Mouse (Mus musculus): Measurements from ENCODE around the gene Ccr6. TPM values are rescaled to one million over a fixed set of nuclear protein-coding genes. Genes with fewer than 3 reads are reported as not detected.

Gene Ccr6
- polyA plus RNA-seq, 1 experiment from 2014 or later, result 0.10 TPM

- Histone ChIP-seq H3K27me3 (no peaks in the 10 kb centered on the region), H3K4me2 (no peak overlapping the region), H3K9ac (no peak overlapping the region), H3K36me3 (no peaks in the 10 kb centered on the region), H3K4me1 (replicated peaks) (no peaks in the 10 kb centered on the region), H3K27ac (no peak overlapping the region), H3K4me3 (replicated peaks) (no peak overlapping the region), H3K9me3 (replicated peaks) (no peaks in the 10 kb centered on the region)
- ATAC-seq (ENCODE audit: low read depth), result no peak
- WGBS (ENCODE audit: insufficient replicate concordance), result 53% methylated on average over 4 of the region's 4 CpGs
- no peak for DNase-seq
These were observed 1.3 kb upstream of the Ccr6 start for GRCm38 (mm10) chr17:8234537-8234936.

- Histone ChIP-seq H3K9me3 (replicated peaks) (no peaks in the 10 kb centered on the region), H3K4me3 (replicated peaks) (no peak overlapping the region), H3K4me1 (replicated peaks) (no peaks in the 10 kb centered on the region), H3K27ac (no peak overlapping the region), H3K27me3 (no peaks in the 10 kb centered on the region), H3K4me2 (no peak overlapping the region), H3K36me3 (no peaks in the 10 kb centered on the region), H3K9ac (no peak overlapping the region)
- 48% methylated on average over 15 of the region's 15 CpGs for WGBS (ENCODE audit: insufficient replicate concordance)
- DNase-seq (no peak), ATAC-seq (ENCODE audit: low read depth) (no peak)
These were observed 2.3 kb downstream of the Ccr6 start for GRCm38 (mm10) chr17:8238012-8238710.

DNA sequence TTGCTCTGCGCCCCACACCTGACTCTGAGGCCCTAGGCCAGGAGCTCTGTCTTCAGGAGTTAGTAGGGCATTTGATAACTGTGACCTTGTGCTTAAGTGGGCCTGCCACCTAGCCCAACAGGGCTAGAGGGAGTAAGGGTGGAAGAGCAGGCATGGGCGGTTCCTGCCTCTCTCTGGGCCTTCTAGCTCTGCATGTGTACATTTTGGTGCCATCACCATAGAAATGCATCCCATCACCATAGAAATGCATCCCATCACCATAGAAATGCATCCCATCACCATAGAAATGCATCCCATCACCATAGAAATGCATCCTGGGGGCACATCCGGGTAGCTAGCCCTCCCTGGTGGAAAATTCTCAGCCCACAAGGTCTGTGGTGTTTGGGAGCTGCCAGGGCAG, 3.7 kb downstream of the Ccr6 start:
- Histone ChIP-seq H3K9ac (no peak overlapping the region), H3K4me2 (no peak overlapping the region), H3K27ac (no peak overlapping the region), H3K4me1 (replicated peaks) (no peaks in the 10 kb centered on the region), H3K27me3 (0 out of 2 replicates have a peak, but pooled peaks cover 8% of the 10 kb centered on the region), H3K36me3 (no peaks in the 10 kb centered on the region), H3K9me3 (replicated peaks) (no peaks in the 10 kb centered on the region), H3K4me3 (replicated peaks) (no peak overlapping the region)
- ATAC-seq (ENCODE audit: low read depth) (no peak), DNase-seq (no peak)
- 50% methylated on average over 3 of the region's 3 CpGs for WGBS (ENCODE audit: insufficient replicate concordance)

GRCm38 (mm10) chr17:8240517-8240916, 4.7 kb downstream of the Ccr6 start:
- DNase-seq (no peak), ATAC-seq (ENCODE audit: low read depth) (no peak)
- H3K9me3 ChIP-seq (replicated peaks), result no peaks in the 10 kb centered on the region
- H3K4me2 ChIP-seq, result no peak overlapping the region
- WGBS (ENCODE audit: insufficient replicate concordance), result 40% methylated on average over 4 of the region's 4 CpGs
- H3K4me1 ChIP-seq (replicated peaks), result no peaks in the 10 kb centered on the region
- no peak overlapping the region for H3K9ac ChIP-seq
- no peaks in the 10 kb centered on the region for H3K36me3 ChIP-seq
- H3K27me3 ChIP-seq, result 0 out of 2 replicates have a peak, but pooled peaks cover 8% of the 10 kb centered on the region
- no peak overlapping the region for H3K27ac ChIP-seq
- no peak overlapping the region for H3K4me3 ChIP-seq (replicated peaks)

- Histone ChIP-seq H3K9ac (no peak overlapping the region), H3K27ac (no peak overlapping the region), H3K9me3 (replicated peaks) (no peaks in the 10 kb centered on the region), H3K4me3 (replicated peaks) (no peak overlapping the region), H3K4me2 (no peak overlapping the region), H3K4me1 (replicated peaks) (no peaks in the 10 kb centered on the region), H3K27me3 (0 out of 2 replicates have a peak, but pooled peaks cover 8% of the 10 kb centered on the region), H3K36me3 (no peaks in the 10 kb centered on the region)
- WGBS (ENCODE audit: insufficient replicate concordance), result 71% methylated on average over 12 of the region's 12 CpGs
- ATAC-seq (ENCODE audit: low read depth), result no peak
- DNase-seq, result no peak
These were observed 5.8 kb downstream of the Ccr6 start for GRCm38 (mm10) chr17:8241645-8242044.

DNA sequence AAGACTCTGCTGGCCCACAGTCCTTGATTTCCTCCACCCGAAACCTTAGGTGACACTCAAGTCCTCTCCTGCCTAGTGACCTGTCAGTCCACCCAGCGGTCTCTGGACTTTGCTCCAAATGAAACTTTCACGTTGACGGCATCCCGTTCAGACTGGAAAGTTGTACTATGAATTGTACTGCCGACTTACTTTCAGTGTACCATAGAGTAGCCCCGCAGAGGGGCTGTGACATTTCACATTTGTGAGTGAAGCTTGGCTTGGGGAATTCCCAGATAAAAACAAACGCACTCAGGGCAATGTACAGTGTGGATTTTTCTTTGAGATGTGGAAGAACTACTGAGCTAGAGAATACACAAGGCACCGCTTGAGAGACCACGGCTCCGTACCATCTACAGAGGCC, 6.3 kb downstream of the Ccr6 start:
- no peak for DNase-seq
- Histone ChIP-seq H3K36me3 (no peaks in the 10 kb centered on the region), H3K4me1 (replicated peaks) (no peaks in the 10 kb centered on the region), H3K4me3 (replicated peaks) (no peak overlapping the region), H3K9me3 (replicated peaks) (no peaks in the 10 kb centered on the region), H3K9ac (no peak overlapping the region), H3K27ac (no peak overlapping the region), H3K27me3 (0 out of 2 replicates have a peak, but pooled peaks cover 8% of the 10 kb centered on the region), H3K4me2 (no peak overlapping the region)
- WGBS (ENCODE audit: insufficient replicate concordance), result 72% methylated on average over 11 of the region's 11 CpGs
- ATAC-seq (ENCODE audit: low read depth), result no peak

DNA sequence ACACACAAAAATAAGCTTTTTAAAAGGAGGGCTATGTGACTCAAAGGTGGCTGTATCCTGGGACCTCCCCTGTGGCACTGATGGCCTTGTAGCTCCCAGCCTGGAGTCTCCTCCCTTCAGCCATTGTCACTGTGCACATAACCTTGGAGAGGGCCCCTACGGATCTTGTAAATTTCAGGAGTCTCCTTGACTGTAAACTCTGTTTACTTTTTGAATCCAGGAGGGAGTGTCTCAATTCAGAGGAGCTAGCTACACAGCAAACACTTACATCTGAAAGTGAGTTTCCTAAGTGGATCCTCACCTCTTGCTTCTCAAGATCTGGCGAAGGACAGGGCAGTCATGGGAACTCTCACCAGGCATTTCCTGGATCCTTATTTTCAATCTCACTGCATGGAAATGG, 8.3 kb downstream of the Ccr6 start:
- DNase-seq (no peak), ATAC-seq (ENCODE audit: low read depth) (no peak)
- no peak overlapping the region for H3K4me2 ChIP-seq

GRCm38 (mm10) chr17:8246102-8246754, 10.4 kb downstream of the Ccr6 start:
- DNase-seq, result no peak
- Histone ChIP-seq H3K27ac (no peak overlapping the region), H3K4me1 (replicated peaks) (no peaks in the 10 kb centered on the region), H3K9ac (no peak overlapping the region), H3K4me2 (no peak overlapping the region), H3K4me3 (replicated peaks) (no peak overlapping the region), H3K36me3 (no peaks in the 10 kb centered on the region), H3K9me3 (replicated peaks) (no peaks in the 10 kb centered on the region), H3K27me3 (peaks cover 14% of the 10 kb centered on the region; the same call in 1 of the 2 replicates)
- 67% methylated on average over 4 of the region's 4 CpGs for WGBS (ENCODE audit: insufficient replicate concordance)
- ATAC-seq (ENCODE audit: low read depth), result no peak

More for the DNA sequence above, 8.3 kb downstream of the Ccr6 start:
- H3K27me3 ChIP-seq, result peaks cover 9% of the 10 kb centered on the region; the same call in 1 of the 2 replicates
- H3K4me1 ChIP-seq (replicated peaks), result no peaks in the 10 kb centered on the region
- no peaks in the 10 kb centered on the region for H3K36me3 ChIP-seq
- H3K9me3 ChIP-seq (replicated peaks), result no peaks in the 10 kb centered on the region
- H3K27ac ChIP-seq, result no peak overlapping the region
- 65% methylated on average over 2 of the region's 2 CpGs for whole genome bisulfite sequencing (ENCODE audit: insufficient replicate concordance)
- no peak overlapping the region for H3K9ac ChIP-seq
- no peak overlapping the region for H3K4me3 ChIP-seq (replicated peaks)

- no peak overlapping the region for H3K4me2 ChIP-seq
- no peaks in the 10 kb centered on the region for H3K9me3 ChIP-seq (replicated peaks)
- H3K36me3 ChIP-seq, result no peaks in the 10 kb centered on the region
- DNase-seq (no peak), ATAC-seq (ENCODE audit: low read depth) (no peak)
- 65% methylated on average over 7 of the region's 7 CpGs for WGBS (ENCODE audit: insufficient replicate concordance)
- no peak overlapping the region for H3K9ac ChIP-seq
- H3K4me1 ChIP-seq (replicated peaks), result no peaks in the 10 kb centered on the region
- no peak overlapping the region for H3K4me3 ChIP-seq (replicated peaks)
- H3K27ac ChIP-seq, result no peak overlapping the region
- peaks cover 6% of the 10 kb centered on the region for H3K27me3 ChIP-seq
These were observed 15.9 kb downstream of the Ccr6 start for GRCm38 (mm10) chr17:8251704-8252103.

DNA sequence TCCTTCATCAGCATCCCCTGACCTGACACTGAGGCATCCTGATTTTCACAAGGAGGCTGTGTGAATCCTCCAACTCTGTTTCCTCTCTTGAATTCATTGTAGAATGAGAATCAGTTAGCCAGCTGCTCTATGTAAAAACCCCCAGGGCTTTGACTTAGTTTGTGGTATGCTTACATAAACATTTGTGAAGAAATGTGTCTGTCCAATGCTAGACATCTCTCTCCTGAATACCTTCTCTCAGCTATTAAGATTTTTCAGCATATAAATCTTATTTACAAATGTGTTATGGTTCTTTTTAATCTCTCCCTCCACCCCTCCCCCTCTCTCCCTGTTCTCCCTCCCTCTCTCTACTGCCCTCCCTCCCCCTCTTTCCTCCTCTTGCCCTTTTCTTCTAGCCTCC, 18.4 kb downstream of the Ccr6 start:
- ATAC-seq (ENCODE audit: low read depth), result no peak
- no peaks in the 10 kb centered on the region for H3K9me3 ChIP-seq (replicated peaks)

GRCm38 (mm10) chr17:8254914-8255313, 19.1 kb downstream of the Ccr6 start:
- no peaks in the 10 kb centered on the region for H3K4me1 ChIP-seq (replicated peaks)
- no peak overlapping the region for H3K4me2 ChIP-seq
- H3K9me3 ChIP-seq (replicated peaks), result no peaks in the 10 kb centered on the region
- ATAC-seq (ENCODE audit: low read depth) (no peak), DNase-seq (no peak)
- H3K4me3 ChIP-seq (replicated peaks), result no peak overlapping the region
- H3K27ac ChIP-seq, result no peak overlapping the region
- WGBS (ENCODE audit: insufficient replicate concordance), result 41% methylated on average over 3 of the region's 3 CpGs
- no peaks in the 10 kb centered on the region for H3K36me3 ChIP-seq
- no peak overlapping the region for H3K9ac ChIP-seq
- H3K27me3 ChIP-seq, result no peaks in the 10 kb centered on the region; the same call in 1 of the 2 replicates

More for the DNA sequence above, 18.4 kb downstream of the Ccr6 start:
- Histone ChIP-seq H3K4me3 (replicated peaks) (no peak overlapping the region), H3K27me3 (peaks cover 4% of the 10 kb centered on the region), H3K9ac (no peak overlapping the region), H3K36me3 (no peaks in the 10 kb centered on the region), H3K27ac (no peak overlapping the region), H3K4me2 (no peak overlapping the region), H3K4me1 (replicated peaks) (no peaks in the 10 kb centered on the region)
- no peak for DNase-seq

DNA sequence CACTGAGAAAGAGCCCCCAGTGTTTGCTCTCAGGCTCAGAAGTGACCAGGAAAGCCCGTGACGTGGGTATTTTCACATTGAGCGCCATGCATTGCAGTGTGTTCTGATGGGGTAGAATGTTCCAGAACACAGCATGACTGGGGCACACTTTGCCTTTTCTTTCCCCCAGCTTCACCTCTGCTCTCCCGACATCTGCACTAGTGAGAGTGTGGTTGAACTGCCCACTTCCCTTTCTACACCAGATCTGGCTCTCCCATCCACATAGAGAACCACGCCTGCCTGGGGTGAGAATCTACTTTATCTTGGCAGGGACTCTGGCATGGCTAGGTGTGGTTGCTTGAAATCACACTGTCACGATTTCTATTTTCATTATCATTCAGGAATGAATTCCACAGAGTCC, 19.7 kb downstream of the Ccr6 start:
- Histone ChIP-seq H3K9ac (no peak overlapping the region), H3K27me3 (no peaks in the 10 kb centered on the region; the same call in 1 of the 2 replicates), H3K4me2 (no peak overlapping the region), H3K4me3 (replicated peaks) (no peak overlapping the region), H3K27ac (no peak overlapping the region), H3K4me1 (replicated peaks) (no peaks in the 10 kb centered on the region), H3K9me3 (replicated peaks) (no peaks in the 10 kb centered on the region), H3K36me3 (no peaks in the 10 kb centered on the region)
- no peak for DNase-seq
- WGBS (ENCODE audit: insufficient replicate concordance), result 39% methylated on average over 6 of the region's 6 CpGs
- no peak for ATAC-seq (ENCODE audit: low read depth)
